Mouse (Mus musculus): ENCODE results near the gene Dmrt3.
A peak's percentile ranks its signal among the peaks of the same experiment; 100 is the strongest.

Gene Dmrt3

GRCm38 (mm10) chr19:25622291-25623251 lies 12.5 kb downstream of the Dmrt3 start:
- DNase-seq = peak; percentile 77

- DNase-seq = peak; percentile 73
These were observed 18.4 kb downstream of the Dmrt3 start for GRCm38 (mm10) chr19:25628490-25628889.

- no peak for DNase-seq
These were observed 25.0 kb downstream of the Dmrt3 start for GRCm38 (mm10) chr19:25635119-25635518.

GRCm38 (mm10) chr19:25635622-25636244 lies 25.6 kb downstream of the Dmrt3 start:
- peak; percentile 74 for DNase-seq

GRCm38 (mm10) chr19:25638766-25639361 lies 28.8 kb downstream of the Dmrt3 start:
- no peak for DNase-seq

- DNase-seq = no peak
These were observed 31.7 kb downstream of the Dmrt3 start for GRCm38 (mm10) chr19:25641786-25642185.

- DNase-seq = no peak
These were observed 37.0 kb downstream of the Dmrt3 start for GRCm38 (mm10) chr19:25647136-25647535.

GRCm38 (mm10) chr19:25648701-25649100 lies 38.6 kb downstream of the Dmrt3 start:
- no peak for DNase-seq

GRCm38 (mm10) chr19:25650474-25650873 lies 40.4 kb downstream of the Dmrt3 start:
- no peak for DNase-seq

- no peak for DNase-seq
These were observed 42.5 kb downstream of the Dmrt3 start for GRCm38 (mm10) chr19:25652560-25652959.

GRCm38 (mm10) chr19:25654034-25654749 lies 44.1 kb downstream of the Dmrt3 start:
- DNase-seq = no peak

- DNase-seq = no peak
These were observed 55.6 kb downstream of the Dmrt3 start for GRCm38 (mm10) chr19:25665486-25666339.

- no peak for DNase-seq
These were observed 57.7 kb downstream of the Dmrt3 start for GRCm38 (mm10) chr19:25667836-25668235.

- DNase-seq = no peak
These were observed 59.6 kb downstream of the Dmrt3 start for GRCm38 (mm10) chr19:25669593-25670248.

GRCm38 (mm10) chr19:25670571-25671285 lies 60.6 kb downstream of the Dmrt3 start:
- DNase-seq = no peak

GRCm38 (mm10) chr19:25671681-25672080 lies 61.6 kb downstream of the Dmrt3 start:
- DNase-seq = no peak

- DNase-seq = peak; percentile 58
These were observed 62.2 kb downstream of the Dmrt3 start, which contains the start of gene Dmrt2 for GRCm38 (mm10) chr19:25672101-25672950. Gene Dmrt2, plus strand, starts transcription at chr19:25672411.
